Mouse (Mus musculus) lung, postnatal 25 days (tissue): Measurements from ENCODE around the gene Haus3.

ENCODE experiments used
- DNase-seq: peaks from one replicate; pipeline ENCODE4 v3.0.0; 2022; ENCODE audit warnings: low spot score

Gene Haus3

GRCm38 (mm10) chr5:34168950-34169891 is at the start of gene Haus3, which contains the start of gene Poln:
Gene Haus3, minus strand, starts transcription at chr5:34169527.
Gene Poln, minus strand, starts transcription at chr5:34169448.
- peak; percentile 99 for DNase-seq

GRCm38 (mm10) chr5:34218672-34219071 is 49.3 kb upstream of the Haus3 start:
- DNase-seq: no peak

GRCm38 (mm10) chr5:34217756-34218155 is 48.4 kb upstream of the Haus3 start:
- DNase-seq: no peak

GRCm38 (mm10) chr5:34216025-34216424 is 46.7 kb upstream of the Haus3 start:
- DNase-seq: no peak

- DNase-seq: no peak
These were observed 44.3 kb upstream of the Haus3 start for GRCm38 (mm10) chr5:34213659-34214058.

GRCm38 (mm10) chr5:34210279-34210678 is 41.0 kb upstream of the Haus3 start:
- peak; percentile 85 for DNase-seq

- DNase-seq: no peak
These were observed 38.2 kb upstream of the Haus3 start for GRCm38 (mm10) chr5:34207503-34207902.

- no peak for DNase-seq
These were observed 36.5 kb upstream of the Haus3 start for GRCm38 (mm10) chr5:34205788-34206187.

- no peak for DNase-seq
These were observed 35.6 kb upstream of the Haus3 start for GRCm38 (mm10) chr5:34204911-34205310.

- DNase-seq: no peak
These were observed 32.7 kb upstream of the Haus3 start for GRCm38 (mm10) chr5:34202006-34202405.

- peak; percentile 39 for DNase-seq
These were observed 32.1 kb upstream of the Haus3 start for GRCm38 (mm10) chr5:34201396-34201795.

GRCm38 (mm10) chr5:34198615-34199014 is 29.3 kb upstream of the Haus3 start:
- DNase-seq: no peak

GRCm38 (mm10) chr5:34197243-34197642 is 27.9 kb upstream of the Haus3 start:
- DNase-seq: no peak

GRCm38 (mm10) chr5:34196423-34196822 is 27.1 kb upstream of the Haus3 start:
- peak; percentile 59 for DNase-seq

GRCm38 (mm10) chr5:34195786-34196185 is 26.5 kb upstream of the Haus3 start:
- DNase-seq: no peak

GRCm38 (mm10) chr5:34194975-34195662 is 25.8 kb upstream of the Haus3 start:
- no peak for DNase-seq

- DNase-seq: no peak
These were observed 25.1 kb upstream of the Haus3 start for GRCm38 (mm10) chr5:34194426-34194825.

- peak; percentile 37 for DNase-seq
These were observed 22.5 kb upstream of the Haus3 start for GRCm38 (mm10) chr5:34191843-34192242.

GRCm38 (mm10) chr5:34191021-34191420 is 21.7 kb upstream of the Haus3 start:
- peak; percentile 88 for DNase-seq

- DNase-seq: no peak
These were observed 20.2 kb upstream of the Haus3 start for GRCm38 (mm10) chr5:34189521-34189920.

- DNase-seq: no peak
These were observed 19.5 kb upstream of the Haus3 start for GRCm38 (mm10) chr5:34188856-34189255.

GRCm38 (mm10) chr5:34187601-34188316 is 18.4 kb upstream of the Haus3 start, which contains the start of gene Mxd4:
Gene Mxd4, minus strand, starts transcription at chr5:34187720.
- DNase-seq: peak; percentile 100
